Mouse (Mus musculus) liver, adult 2 months (tissue): ENCODE data around the gene Supv3l1. TPM values are rescaled to one million over a fixed set of nuclear protein-coding genes. Genes with fewer than 3 reads are reported as not detected.

Source experiments
- DNase-seq: peaks from one replicate; pipeline ENCODE4 v3.0.0-alpha.2; 2011; ENCODE audit warnings: low read depth, low spot score; ENCODE audit errors: extremely low read depth
- H3K27ac ChIP-seq: fragments of 200-500 bp; replicated peaks from 2 replicates; pipeline ENCODE4 v1.5.1; 2012; ENCODE audit warnings: low read depth, mild to moderate bottlenecking, control low read depth, inconsistent platforms, low read length; ENCODE audit not compliant: insufficient read depth
- H3K27me3 ChIP-seq: fragments of 200-500 bp; 2 replicates; pipeline ENCODE4 v1.6.1; 2012; ENCODE audit warnings: mild to moderate bottlenecking, moderate library complexity, low read length, inconsistent platforms; ENCODE audit not compliant: control insufficient read depth, insufficient read depth
- H3K36me3 ChIP-seq: fragments of 200-500 bp; 2 replicates; pipeline ENCODE4 v1.6.1; 2012; ENCODE audit warnings: low read length, inconsistent platforms; ENCODE audit not compliant: control insufficient read depth, insufficient read depth
- H3K4me1 ChIP-seq: fragments of 200-500 bp; 2 replicates; pipeline ENCODE4 v1.6.1; 2011; ENCODE audit warnings: low read length; ENCODE audit not compliant: control insufficient read depth, insufficient read depth
- H3K4me3 ChIP-seq: fragments of 200-500 bp; 2 replicates; pipeline ENCODE4 v1.5.1; 2011; ENCODE audit warnings: low read depth, mild to moderate bottlenecking, control low read depth, low read length, moderate library complexity; ENCODE audit not compliant: insufficient read depth
- H3K79me2 ChIP-seq: fragments of 200-500 bp; 2 replicates; pipeline ENCODE4 v1.6.1; 2012; ENCODE audit warnings: inconsistent platforms, mild to moderate bottlenecking, low read length, moderate library complexity; ENCODE audit not compliant: control insufficient read depth, insufficient read depth
- H3K9ac ChIP-seq: fragments of 200-500 bp; 2 replicates; pipeline ENCODE4 v1.6.1; 2012; ENCODE audit warnings: low read depth, mild to moderate bottlenecking, control low read depth, inconsistent platforms, low read length
- CTCF ChIP-seq: fragments of 200-500 bp; IDR thresholded peaks from 2 replicates; pipeline ENCODE4 v1.5.1; 2011; ENCODE audit warnings: low read depth, low read length, control low read depth
- POLR2A ChIP-seq: fragments of 200-500 bp; IDR thresholded peaks from 2 replicates; pipeline ENCODE4 v1.6.1; 2011; ENCODE audit warnings: low read length, control low read depth; ENCODE audit not compliant: insufficient read depth; ENCODE audit errors: extremely low read depth
- WGBS: fragments of 180-500 bp; shearing (Covaris S2); methylation state at CpG from one replicate; pipeline ENCODE4 v1.1.7; 2018; 5-methylcytosine and 5-hydroxymethylcytosine counted together
- polyA plus RNA-seq: library from polyadenylated mRNA; depleted of rRNA; stranded (reverse); fragments of >200 nt; gene quantifications from 2 replicates; pipeline ENCODE4 v1.2.3, GENCODE M21; 2012; rRNA removed
- total RNA-seq: library from RNA; depleted of rRNA; stranded (reverse); fragments of >200 nt; gene quantifications from 2 replicates; pipeline ENCODE4 v1.2.3, GENCODE M21; 2014; rRNA removed

The Supv3l1 gene
- total and polyA plus RNA-seq, 2 experiments = 12.1 to 18.8 TPM

- H3K9ac ChIP-seq = no peak overlapping the region
- peak; percentile 11 for DNase-seq
- no peaks in the 10 kb centered on the region for H3K4me1 ChIP-seq
- no peaks in the 10 kb centered on the region for H3K36me3 ChIP-seq
- H3K4me3 ChIP-seq = no peak overlapping the region
- TF ChIP-seq POLR2A (no peak), CTCF (peak; percentile 90)
- H3K27ac ChIP-seq = no peak overlapping the region
- no peaks in the 10 kb centered on the region for H3K27me3 ChIP-seq
- no peaks in the 10 kb centered on the region for H3K79me2 ChIP-seq
- 18% methylated on average over 5 of the region's 5 CpGs for WGBS
These were observed 38.6 kb downstream of the Supv3l1 start for GRCm38 (mm10) chr10:62410943-62411342.

- Histone ChIP-seq H3K4me1 (no peaks in the 10 kb centered on the region), H3K4me3 (no peak overlapping the region), H3K9ac (no peak overlapping the region), H3K36me3 (no peaks in the 10 kb centered on the region), H3K27me3 (no peaks in the 10 kb centered on the region), H3K27ac (no peak overlapping the region), H3K79me2 (no peaks in the 10 kb centered on the region)
- DNase-seq = no peak
- TF ChIP-seq POLR2A = no peak
- no peak for TF ChIP-seq CTCF
- WGBS = 78% methylated on average over 14 of the region's 14 CpGs
These were observed 44.6 kb downstream of the Supv3l1 start for GRCm38 (mm10) chr10:62404901-62405300.

DNA sequence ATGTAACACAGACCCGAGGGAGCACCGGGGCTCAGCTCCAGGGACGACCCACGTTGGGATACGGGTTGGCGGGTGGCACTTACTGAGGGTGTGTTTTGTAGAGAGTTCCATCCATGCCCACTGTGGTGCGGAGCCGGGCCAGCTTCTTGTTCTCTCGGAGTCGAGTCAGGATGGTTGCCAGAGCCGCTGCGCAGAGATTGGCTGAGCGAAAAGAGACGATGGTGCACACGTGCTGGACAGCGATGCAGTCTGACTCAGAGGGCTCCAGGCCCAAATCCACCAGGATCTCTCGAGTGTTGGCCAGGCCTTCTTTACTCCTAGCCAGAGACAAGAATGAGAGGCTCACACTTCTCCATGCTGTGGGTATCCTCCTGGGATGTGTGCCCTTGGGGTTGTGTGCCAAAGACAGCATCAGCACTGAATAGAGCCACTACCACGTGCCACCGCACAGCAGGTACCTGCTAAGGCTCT, 47.9 kb downstream of the Supv3l1 start:
- Histone ChIP-seq H3K79me2 (no peaks in the 10 kb centered on the region), H3K36me3 (no peaks in the 10 kb centered on the region), H3K27ac (no peak overlapping the region), H3K4me3 (no peak overlapping the region), H3K27me3 (no peaks in the 10 kb centered on the region), H3K4me1 (no peaks in the 10 kb centered on the region), H3K9ac (no peak overlapping the region)
- no peak for TF ChIP-seq POLR2A
- TF ChIP-seq CTCF = no peak
- 85% methylated on average over 19 of the region's 19 CpGs for WGBS
- no peak for DNase-seq

- Histone ChIP-seq H3K79me2 (no peaks in the 10 kb centered on the region), H3K27ac (no peak overlapping the region), H3K4me3 (no peak overlapping the region), H3K36me3 (no peaks in the 10 kb centered on the region), H3K9ac (no peak overlapping the region), H3K27me3 (no peaks in the 10 kb centered on the region), H3K4me1 (no peaks in the 10 kb centered on the region)
- no peak for TF ChIP-seq POLR2A
- no peak for TF ChIP-seq CTCF
- WGBS = 77% methylated on average over 3 of the region's 3 CpGs
- DNase-seq = no peak
These were observed 66.5 kb downstream of the Supv3l1 start for GRCm38 (mm10) chr10:62383011-62383410.

DNA sequence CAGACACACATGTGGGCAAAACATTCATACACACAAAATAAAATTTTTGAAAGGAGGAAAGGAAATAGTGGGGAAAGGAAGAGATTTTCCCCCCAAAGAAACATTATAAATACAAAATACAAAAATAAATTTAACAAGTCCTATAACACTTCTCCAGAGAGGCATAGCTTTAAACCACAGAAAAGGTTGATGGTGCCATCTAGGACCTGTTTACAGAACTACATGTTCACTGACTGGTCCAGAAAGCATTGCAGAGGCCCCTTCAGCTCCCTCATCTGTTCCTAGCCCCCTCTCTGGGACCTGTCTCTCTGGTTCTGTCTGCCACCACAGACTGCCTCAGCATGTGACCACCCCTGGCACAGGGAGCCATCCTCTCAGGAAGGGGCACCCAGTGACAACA, 68.6 kb downstream of the Supv3l1 start:
- Histone ChIP-seq H3K4me3 (no peak overlapping the region), H3K27me3 (no peaks in the 10 kb centered on the region), H3K4me1 (no peaks in the 10 kb centered on the region), H3K9ac (no peak overlapping the region), H3K79me2 (no peaks in the 10 kb centered on the region), H3K27ac (no peak overlapping the region), H3K36me3 (no peaks in the 10 kb centered on the region)
- no peak for DNase-seq
- TF ChIP-seq POLR2A (no peak), CTCF (peak; percentile 27; the same call in 1 of the 2 replicates)

DNA sequence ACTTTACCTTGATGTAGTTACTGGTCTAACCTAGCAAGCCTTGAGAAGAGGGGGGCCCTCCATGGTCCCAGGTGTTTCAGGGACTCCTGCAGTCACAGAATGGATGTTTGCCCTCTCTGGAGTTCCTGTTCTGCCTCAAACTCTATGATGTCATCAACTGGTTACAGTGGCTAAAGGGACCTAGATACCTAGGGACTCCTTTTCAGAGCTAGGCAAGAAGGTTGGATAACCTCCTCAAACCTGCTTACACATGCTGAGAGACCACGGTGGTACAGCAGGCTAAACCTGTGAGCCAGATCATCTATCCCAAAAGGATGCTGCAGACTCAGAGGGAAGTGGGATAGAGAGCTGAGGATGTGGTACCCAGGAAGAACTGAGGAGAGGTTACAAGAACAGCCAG, 69.7 kb downstream of the Supv3l1 start, which contains the start of gene Hk1:
Gene Hk1 (minus strand): TSS at position 101 of the 400 bp plus-strand sequence.
- 56% methylated on average over 1 of the region's 1 CpGs for WGBS

More for the DNA sequence above, 69.7 kb downstream of the Supv3l1 start, which contains the start of gene Hk1:
- Histone ChIP-seq H3K4me1 (no peaks in the 10 kb centered on the region), H3K36me3 (no peaks in the 10 kb centered on the region), H3K4me3 (no peak within 1 kb of the TSS), H3K79me2 (no peaks in the 10 kb centered on the region), H3K27ac (no peak within 1 kb of the TSS), H3K27me3 (no peaks in the 10 kb centered on the region), H3K9ac (no peak within 1 kb of the TSS)
- TF ChIP-seq CTCF (no peak), POLR2A (no peak)
- no peak for DNase-seq

Other genes starting within 250 kb of the Supv3l1 start
- gene Tspan15, start 218.5 kb downstream of the Supv3l1 start, total RNA-seq = 4.1 and 7.3 TPM in 2 replicates
- gene Tspan15, start 218.5 kb downstream of the Supv3l1 start, polyA plus RNA-seq = 4.8 and 8.6 TPM in 2 replicates
- gene Tacr2, start 197.3 kb downstream of the Supv3l1 start, total RNA-seq = not detected in 2 replicates
- gene Tacr2, start 197.3 kb downstream of the Supv3l1 start, polyA plus RNA-seq = not detected in 2 replicates
- 1.6 and 1.7 TPM in 2 replicates for gene Hk1, start 69.8 kb downstream of the Supv3l1 start, total RNA-seq
- 1.4 TPM in 2 replicates for gene Hk1, start 69.8 kb downstream of the Supv3l1 start, polyA plus RNA-seq
- under 0.01 and 0.18 TPM in 2 replicates for gene Hkdc1, start 27.2 kb downstream of the Supv3l1 start, total RNA-seq
- 0.05 TPM in 1 of 2 replicates, not detected in the other for gene Hkdc1, start 27.2 kb downstream of the Supv3l1 start, polyA plus RNA-seq
- 0.09 and 0.27 TPM in 2 replicates for gene 4930507D05Rik, start 249 bp downstream of the Supv3l1 start, total RNA-seq
- gene 4930507D05Rik, start 249 bp downstream of the Supv3l1 start, polyA plus RNA-seq = 0.12 TPM in 1 of 2 replicates, not detected in the other
- 34.1 and 39.7 TPM in 2 replicates for gene Vps26a, start 37.1 kb upstream of the Supv3l1 start, total RNA-seq
- gene Vps26a, start 37.1 kb upstream of the Supv3l1 start, polyA plus RNA-seq = 7.2 and 7.7 TPM in 2 replicates
- 11.9 and 15.9 TPM in 2 replicates for gene Srgn, start 77.7 kb upstream of the Supv3l1 start, total RNA-seq
- 4.3 and 5.0 TPM in 2 replicates for gene Srgn, start 77.7 kb upstream of the Supv3l1 start, polyA plus RNA-seq
- 8.3 and 8.6 TPM in 2 replicates for gene Kif1bp, start 128.7 kb upstream of the Supv3l1 start, total RNA-seq
- 8.2 and 9.8 TPM in 2 replicates for gene Kif1bp, start 128.7 kb upstream of the Supv3l1 start, polyA plus RNA-seq
- 10.9 and 11.8 TPM in 2 replicates for gene Ddx21, start 152.5 kb upstream of the Supv3l1 start, total RNA-seq
- 5.8 and 7.2 TPM in 2 replicates for gene Ddx21, start 152.5 kb upstream of the Supv3l1 start, polyA plus RNA-seq
- gene Ddx50, start 201.5 kb upstream of the Supv3l1 start, total RNA-seq = 41.6 and 53.6 TPM in 2 replicates
- gene Ddx50, start 201.5 kb upstream of the Supv3l1 start, polyA plus RNA-seq = 8.1 and 10.3 TPM in 2 replicates